Mouse (Mus musculus) neural tube, embryonic 15.5 days (tissue): ENCODE measurements around the gene Tgfbi. TPM values are rescaled to one million over a fixed set of nuclear protein-coding genes. Genes with fewer than 3 reads are reported as not detected.
A peak's percentile ranks its signal among the peaks of the same experiment; 100 is the strongest.

Experiments
- ATAC-seq: fragments of 200-750 bp; cut with Nextera tagmentation; 2 replicates; pipeline ENCODE4 v1.8.0; 2017; ENCODE audit warnings: mild to moderate bottlenecking, moderate TSS enrichment, moderate library complexity; ENCODE audit not compliant: low FRiP score
- H3K27ac ChIP-seq: fragments of 300-500 bp; sonication (generic); replicated peaks from 2 replicates; pipeline ENCODE4 v1.5.1; 2015; ENCODE audit warnings: mild to moderate bottlenecking, inconsistent platforms
- H3K27me3 ChIP-seq: fragments of 300-500 bp; sonication (generic); replicated peaks from 2 replicates; pipeline ENCODE4 v1.6.1; 2015; ENCODE audit warnings: inconsistent platforms
- H3K36me3 ChIP-seq: fragments of 300-500 bp; sonication (generic); 2 replicates; pipeline ENCODE4 v1.6.1; 2015; ENCODE audit warnings: inconsistent platforms
- H3K4me1 ChIP-seq: fragments of 300-500 bp; sonication (generic); 2 replicates; pipeline ENCODE4 v1.6.1; 2015; ENCODE audit warnings: inconsistent platforms
- H3K4me2 ChIP-seq: fragments of 300-500 bp; sonication (generic); 2 replicates; pipeline ENCODE4 v1.6.1; 2015; ENCODE audit warnings: inconsistent platforms, mild to moderate bottlenecking, moderate library complexity
- H3K4me3 ChIP-seq: fragments of 300-500 bp; sonication (generic); replicated peaks from 2 replicates; pipeline ENCODE4 v1.5.1; 2015; ENCODE audit warnings: mild to moderate bottlenecking, inconsistent platforms
- H3K9ac ChIP-seq: fragments of 300-500 bp; sonication (generic); replicated peaks from 2 replicates; pipeline ENCODE4 v1.6.1; 2015; ENCODE audit warnings: mild to moderate bottlenecking, inconsistent platforms
- H3K9me3 ChIP-seq: fragments of 300-500 bp; sonication (generic); replicated peaks from 2 replicates; pipeline ENCODE4 v1.6.1; 2016; ENCODE audit warnings: inconsistent platforms
- WGBS: fragments of 180-500 bp; shearing (Covaris S2); methylation state at CpG from one replicate; pipeline ENCODE4 v1.1.7; 2015; ENCODE audit warnings: mixed read lengths; 5-methylcytosine and 5-hydroxymethylcytosine counted together
- polyA plus RNA-seq: library from polyadenylated mRNA; unstranded; fragments of >200 nt; fragmentation: Nextera tagmentation; extraction: Ambion mirVana; gene quantifications from 2 replicates; pipeline ENCODE4 v1.2.1, GENCODE M21; 2015

The Tgfbi gene
- polyA plus RNA-seq, 1 experiment from 2014 or later: 7.7 TPM

DNA sequence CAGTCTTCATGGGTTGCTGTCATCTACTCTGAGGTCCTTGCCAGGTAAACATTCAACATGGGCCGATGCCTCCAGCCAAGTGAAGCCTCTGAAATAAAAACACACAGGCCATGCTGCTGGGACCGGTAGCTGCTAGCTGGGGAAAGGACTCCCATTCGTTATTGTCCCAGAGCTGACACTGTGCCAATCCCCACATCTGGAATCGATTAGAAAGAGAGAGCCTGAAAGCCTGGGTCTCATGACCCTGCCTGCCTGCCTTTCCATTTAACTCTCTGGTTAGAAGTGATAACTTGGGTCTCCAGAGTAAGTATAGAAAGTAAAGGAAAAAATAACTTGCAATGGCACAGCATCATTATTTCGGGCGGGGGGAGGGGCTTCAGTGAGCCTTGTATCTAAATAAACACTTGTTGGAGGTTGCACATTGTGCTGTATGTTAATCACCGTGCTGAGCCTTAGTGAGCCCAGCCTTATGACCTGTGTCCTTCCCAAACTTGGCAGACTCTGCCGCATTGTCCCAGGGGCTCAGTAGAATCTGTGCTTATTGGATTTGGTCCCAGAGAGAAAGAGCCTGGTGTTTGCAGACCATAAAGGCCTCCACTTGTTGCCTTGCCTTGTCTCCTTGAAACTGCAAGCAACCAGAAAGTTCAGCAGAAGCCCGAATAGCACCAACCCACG lies 9.0 kb upstream of the Tgfbi start:
- 69% methylated on average over 10 of the region's 10 CpGs for WGBS
- no peaks in the 10 kb centered on the region for H3K9me3 ChIP-seq
- H3K27me3 ChIP-seq: no peaks in the 10 kb centered on the region
- 0 out of 2 replicates have a peak overlapping the region, but pooled peaks have one; percentile 4 for H3K27ac ChIP-seq
- no peak overlapping the region for H3K4me3 ChIP-seq
- no peak for ATAC-seq
- no peak overlapping the region for H3K9ac ChIP-seq
- H3K4me1 ChIP-seq: peaks cover 16% of the 10 kb centered on the region
- H3K36me3 ChIP-seq: no peaks in the 10 kb centered on the region
- no peak overlapping the region for H3K4me2 ChIP-seq

DNA sequence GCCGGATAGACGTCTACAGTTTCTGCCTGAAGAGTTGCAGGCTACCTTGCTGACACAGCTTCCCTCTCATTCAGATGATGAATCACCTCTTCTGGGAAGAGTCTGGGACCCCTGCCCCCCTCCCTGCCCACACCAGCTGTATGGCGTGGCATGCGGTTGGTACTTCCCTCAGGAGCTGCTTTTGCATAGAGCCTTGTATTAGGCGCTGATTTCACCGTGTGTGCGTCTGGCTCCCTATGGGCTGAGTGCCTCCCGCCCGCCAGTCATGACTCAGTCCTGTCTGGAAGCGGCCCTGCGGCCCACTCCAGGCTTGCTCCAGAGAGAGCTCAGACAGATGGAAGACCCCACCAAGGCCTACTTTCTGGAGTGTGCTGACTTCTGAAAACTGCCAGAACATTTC lies 8.1 kb upstream of the Tgfbi start:
- no peak overlapping the region for H3K4me3 ChIP-seq
- WGBS: 36% methylated on average over 11 of the region's 11 CpGs
- no peaks in the 10 kb centered on the region for H3K36me3 ChIP-seq
- peaks cover 16% of the 10 kb centered on the region for H3K4me1 ChIP-seq
- no peak overlapping the region for H3K27ac ChIP-seq
- H3K9ac ChIP-seq: no peak overlapping the region
- H3K9me3 ChIP-seq: no peaks in the 10 kb centered on the region
- no peaks in the 10 kb centered on the region for H3K27me3 ChIP-seq
- no peak for ATAC-seq
- H3K4me2 ChIP-seq: no peak overlapping the region

DNA sequence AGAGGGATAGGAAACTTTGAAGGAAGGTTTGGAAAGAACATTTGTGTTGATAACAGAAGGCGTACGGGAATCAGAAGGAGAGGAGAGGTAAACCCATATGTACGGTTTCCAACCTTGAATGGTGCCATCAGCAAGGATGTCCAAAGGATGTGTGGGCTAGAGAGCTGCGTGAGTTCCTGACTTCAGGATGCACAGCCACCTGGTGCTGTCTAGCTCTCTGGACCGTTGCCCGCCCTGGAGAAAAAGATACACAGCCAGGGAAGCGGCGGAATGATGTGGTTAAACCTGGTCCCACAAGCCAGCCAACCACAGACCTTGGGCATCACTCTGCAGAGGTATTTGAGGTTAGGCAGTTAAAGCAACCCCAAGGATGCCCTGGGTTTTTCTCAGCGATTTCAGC lies 3.8 kb upstream of the Tgfbi start:
- no peaks in the 10 kb centered on the region for H3K9me3 ChIP-seq
- H3K4me3 ChIP-seq: no peak overlapping the region
- H3K4me2 ChIP-seq: no peak overlapping the region
- no peak overlapping the region for H3K9ac ChIP-seq
- H3K27ac ChIP-seq: no peak overlapping the region
- H3K36me3 ChIP-seq: no peaks in the 10 kb centered on the region
- H3K4me1 ChIP-seq: peaks cover 27% of the 10 kb centered on the region
- peaks cover 19% of the 10 kb centered on the region for H3K27me3 ChIP-seq
- 85% methylated on average over 9 of the region's 9 CpGs for WGBS
- no peak for ATAC-seq

DNA sequence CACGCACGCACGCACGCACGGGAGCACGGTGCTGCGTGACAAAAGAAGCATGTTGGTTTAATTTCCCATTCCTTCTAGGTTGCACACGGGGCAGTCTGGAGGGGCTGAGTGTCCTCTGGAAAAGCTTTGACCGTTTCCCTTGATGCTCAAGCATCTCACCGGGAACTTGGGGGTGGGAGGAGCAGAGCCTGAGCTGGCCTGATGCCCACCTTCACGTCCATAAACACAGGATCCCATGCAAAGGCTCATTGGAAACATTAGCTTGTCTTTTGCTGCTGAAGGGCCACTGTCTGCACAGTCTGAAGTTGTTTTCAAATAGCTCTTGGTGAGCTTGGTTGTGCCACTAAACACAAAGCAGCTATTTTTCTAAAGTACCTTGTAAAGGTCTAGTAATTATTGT lies 2.6 kb upstream of the Tgfbi start:
- Histone ChIP-seq H3K4me1 (peaks cover 24% of the 10 kb centered on the region), H3K36me3 (no peaks in the 10 kb centered on the region), H3K9ac (no peak overlapping the region), H3K4me3 (no peak overlapping the region), H3K4me2 (no peak overlapping the region), H3K9me3 (no peaks in the 10 kb centered on the region), H3K27ac (no peak overlapping the region), H3K27me3 (peaks cover 25% of the 10 kb centered on the region)
- WGBS: 68% methylated on average over 11 of the region's 11 CpGs
- ATAC-seq: no peak

DNA sequence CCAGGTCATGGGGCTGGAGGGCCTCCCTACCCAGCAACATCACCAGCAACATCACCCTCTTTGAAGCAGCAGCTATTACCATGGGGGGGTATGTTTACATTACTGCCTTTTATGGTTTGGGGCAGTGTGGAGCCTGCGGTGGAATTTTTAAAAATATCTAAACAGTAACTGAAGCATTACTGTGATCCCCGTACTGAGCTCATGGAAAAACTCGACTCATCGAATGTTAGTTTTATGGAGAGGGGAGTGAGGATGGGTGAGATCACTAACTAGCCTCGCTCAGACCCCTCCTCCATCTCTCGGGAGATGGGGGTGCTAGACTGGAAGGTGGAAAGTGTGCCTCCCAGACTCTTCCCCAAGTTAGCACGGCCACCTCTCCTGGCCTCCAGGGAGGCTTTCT lies 2.1 kb upstream of the Tgfbi start:
- no peak overlapping the region for H3K4me3 ChIP-seq
- H3K9ac ChIP-seq: no peak overlapping the region
- H3K9me3 ChIP-seq: no peaks in the 10 kb centered on the region
- peaks cover 25% of the 10 kb centered on the region for H3K27me3 ChIP-seq
- no peak for ATAC-seq
- H3K4me2 ChIP-seq: no peak overlapping the region
- no peak overlapping the region for H3K27ac ChIP-seq
- H3K4me1 ChIP-seq: peaks cover 28% of the 10 kb centered on the region
- 62% methylated on average over 7 of the region's 7 CpGs for WGBS
- no peaks in the 10 kb centered on the region for H3K36me3 ChIP-seq

DNA sequence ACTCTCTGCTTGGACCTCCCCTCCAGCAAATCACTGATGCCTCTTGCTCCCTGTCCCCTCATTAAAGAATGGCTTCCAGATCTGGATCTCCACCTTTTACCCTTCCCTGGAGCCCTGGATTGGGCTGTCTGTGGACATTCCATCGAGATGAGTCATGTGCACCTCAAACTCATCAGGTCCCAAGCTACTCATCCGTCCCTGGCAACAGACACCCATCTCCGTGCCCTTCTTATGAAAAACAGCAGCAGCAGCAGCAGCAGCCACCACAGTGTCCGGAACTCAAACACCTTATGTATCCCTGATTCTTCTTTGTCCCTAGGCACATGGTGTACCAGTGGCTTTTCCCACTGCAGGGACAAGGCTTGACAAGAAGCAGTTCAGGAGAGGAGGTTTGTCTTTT lies 1.5 kb upstream of the Tgfbi start:
- H3K36me3 ChIP-seq: no peaks in the 10 kb centered on the region
- H3K27me3 ChIP-seq: peaks cover 25% of the 10 kb centered on the region
- ATAC-seq: no peak
- WGBS: 84% methylated on average over 4 of the region's 4 CpGs
- H3K4me1 ChIP-seq: peaks cover 34% of the 10 kb centered on the region
- no peak overlapping the region for H3K4me2 ChIP-seq
- no peak overlapping the region for H3K4me3 ChIP-seq
- no peak overlapping the region for H3K9ac ChIP-seq
- no peak overlapping the region for H3K27ac ChIP-seq
- H3K9me3 ChIP-seq: no peaks in the 10 kb centered on the region

DNA sequence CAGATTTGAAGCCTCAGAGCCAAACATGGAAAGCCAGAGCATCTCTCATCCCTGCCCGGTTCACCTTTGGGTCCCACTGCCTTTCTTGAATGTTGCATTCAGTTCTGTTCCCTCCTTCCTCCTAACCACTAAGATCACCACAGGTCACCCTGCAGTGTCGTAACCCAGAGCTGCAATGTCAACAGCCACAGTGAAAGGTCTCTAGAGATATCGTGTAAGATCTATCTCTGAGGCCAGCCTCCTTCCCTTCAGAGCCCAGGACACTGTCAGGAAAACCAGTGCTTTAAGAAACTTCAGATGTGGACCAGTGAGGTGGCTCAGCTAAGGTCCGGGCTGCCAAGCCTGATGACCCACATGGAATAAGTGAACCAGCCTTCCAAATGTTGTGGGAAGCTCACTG lies 1.8 kb downstream of the Tgfbi start:
- Histone ChIP-seq H3K27ac (no peak overlapping the region), H3K36me3 (no peaks in the 10 kb centered on the region), H3K4me2 (no peak overlapping the region), H3K9ac (no peak overlapping the region), H3K27me3 (peaks cover 25% of the 10 kb centered on the region), H3K4me1 (peaks cover 49% of the 10 kb centered on the region), H3K9me3 (no peaks in the 10 kb centered on the region), H3K4me3 (no peak overlapping the region)
- no peak for ATAC-seq
- WGBS: 72% methylated on average over 4 of the region's 4 CpGs

DNA sequence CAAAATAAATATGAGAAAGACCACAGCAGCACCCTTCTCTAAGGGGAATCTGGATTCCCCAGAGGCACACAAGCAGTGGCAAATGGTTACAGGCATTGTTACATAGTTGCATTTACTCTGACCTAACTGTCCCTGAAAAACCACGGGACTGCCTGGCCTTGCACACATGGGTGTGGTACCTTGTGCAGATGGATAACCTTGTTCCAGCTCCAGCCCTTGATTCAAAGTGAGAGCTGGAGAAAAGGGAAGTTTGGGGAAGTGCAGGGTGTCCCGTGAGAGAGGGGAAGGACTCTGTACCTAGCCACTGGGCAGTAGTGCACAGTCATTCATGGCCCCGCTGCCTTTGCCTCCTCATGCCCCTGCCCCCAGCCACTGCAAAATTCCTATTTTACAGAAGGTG lies 2.4 kb downstream of the Tgfbi start:
- H3K4me2 ChIP-seq: no peak overlapping the region
- H3K9ac ChIP-seq: no peak overlapping the region
- no peak overlapping the region for H3K4me3 ChIP-seq
- no peak overlapping the region for H3K27ac ChIP-seq
- no peak for ATAC-seq
- no peaks in the 10 kb centered on the region for H3K9me3 ChIP-seq
- 61% methylated on average over 3 of the region's 3 CpGs for WGBS
- peaks cover 25% of the 10 kb centered on the region for H3K27me3 ChIP-seq
- no peaks in the 10 kb centered on the region for H3K36me3 ChIP-seq
- H3K4me1 ChIP-seq: peaks cover 48% of the 10 kb centered on the region

DNA sequence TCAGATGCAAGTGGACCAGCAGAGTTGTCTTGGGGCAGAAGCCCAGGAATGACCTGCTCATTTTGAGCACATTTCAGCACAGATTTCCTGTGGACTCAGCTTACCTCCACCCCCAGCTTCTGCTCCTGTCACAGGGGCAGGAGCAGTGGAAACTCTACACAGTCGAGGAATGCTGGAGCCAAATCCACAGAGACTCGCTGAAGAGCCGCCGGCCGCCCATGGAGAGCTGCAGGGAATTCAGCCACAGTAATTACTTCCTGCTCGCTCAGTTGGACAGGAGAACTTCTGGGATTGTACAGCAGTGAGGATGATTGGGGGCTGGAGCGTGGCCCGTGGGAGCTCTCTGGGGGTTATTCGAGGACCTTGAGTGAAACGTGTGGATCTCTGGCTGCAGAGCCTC lies 3.0 kb downstream of the Tgfbi start:
- no peak for ATAC-seq

DNA sequence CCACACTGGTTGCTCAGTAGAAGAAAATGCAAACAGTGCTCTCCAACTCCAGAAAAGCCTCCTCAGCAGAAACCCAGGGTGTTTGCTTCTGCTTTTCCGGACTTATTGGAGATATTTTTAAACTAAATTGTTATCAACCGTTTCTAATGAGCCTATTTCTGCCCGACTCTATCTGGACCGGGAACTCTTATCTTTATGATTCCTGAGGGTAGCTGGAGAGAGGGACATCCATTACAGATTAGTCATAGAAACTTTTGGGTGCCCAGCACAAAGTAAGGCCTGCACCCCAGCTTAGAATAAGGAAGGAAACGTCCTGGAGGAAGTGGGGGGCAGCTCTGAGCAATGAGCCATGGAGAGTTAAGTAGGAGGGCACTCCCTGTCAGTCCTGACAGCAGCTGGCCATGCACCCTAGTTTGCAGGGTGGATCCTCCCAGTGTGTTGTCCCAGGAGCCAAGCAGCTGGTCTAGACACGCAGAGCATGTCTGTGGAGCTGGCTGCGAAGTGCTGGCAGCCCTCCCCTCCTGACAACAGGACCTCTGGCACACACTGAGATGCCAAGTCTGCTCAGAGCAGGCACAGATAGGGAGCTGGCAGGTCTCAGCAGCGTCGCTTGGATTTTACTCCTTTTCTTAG lies 4.2 kb downstream of the Tgfbi start:
- 59% methylated on average over 9 of the region's 9 CpGs for whole genome bisulfite sequencing
- H3K4me1 ChIP-seq: peaks cover 41% of the 10 kb centered on the region
- H3K27me3 ChIP-seq: peaks cover 15% of the 10 kb centered on the region
- no peak for ATAC-seq
- H3K9ac ChIP-seq: no peak overlapping the region
- H3K36me3 ChIP-seq: no peaks in the 10 kb centered on the region
- H3K4me3 ChIP-seq: no peak overlapping the region
- H3K27ac ChIP-seq: no peak overlapping the region
- no peak overlapping the region for H3K4me2 ChIP-seq
- no peaks in the 10 kb centered on the region for H3K9me3 ChIP-seq

More for the DNA sequence above, 3.0 kb downstream of the Tgfbi start:
- Histone ChIP-seq H3K4me1 (peaks cover 46% of the 10 kb centered on the region), H3K36me3 (no peaks in the 10 kb centered on the region), H3K27me3 (peaks cover 25% of the 10 kb centered on the region), H3K9ac (no peak overlapping the region), H3K27ac (0 out of 2 replicates have a peak overlapping the region, but pooled peaks have one; percentile 3), H3K4me3 (no peak overlapping the region), H3K4me2 (no peak overlapping the region; the same call in 1 of the 2 replicates), H3K9me3 (no peaks in the 10 kb centered on the region)
- whole genome bisulfite sequencing: 13% methylated on average over 10 of the region's 10 CpGs

DNA sequence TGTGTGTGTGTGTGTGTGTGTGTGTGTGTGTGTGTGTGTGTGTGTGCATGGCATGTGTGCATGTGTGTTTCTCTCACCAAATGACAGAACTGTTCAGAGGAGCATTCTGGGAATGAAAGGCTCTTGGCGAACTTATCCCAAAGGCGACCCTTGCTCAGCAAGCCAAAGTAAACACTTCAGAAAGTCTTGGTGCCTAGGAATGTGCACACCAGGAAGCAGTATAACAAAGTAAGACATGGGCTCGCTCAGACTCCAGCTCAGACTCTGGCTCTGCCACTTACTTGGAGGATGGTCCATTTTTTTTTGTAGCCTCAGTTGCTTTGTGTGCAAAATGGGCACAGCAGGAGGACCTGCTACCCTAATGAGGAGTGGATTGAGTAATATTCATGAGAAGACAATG lies 5.4 kb downstream of the Tgfbi start:
- no peak overlapping the region for H3K4me3 ChIP-seq
- peaks cover 6% of the 10 kb centered on the region; the same call in 1 of the 2 replicates for H3K27me3 ChIP-seq
- no peak overlapping the region for H3K9ac ChIP-seq
- no peak overlapping the region for H3K4me2 ChIP-seq
- H3K36me3 ChIP-seq: no peaks in the 10 kb centered on the region
- no peak overlapping the region for H3K27ac ChIP-seq
- H3K4me1 ChIP-seq: peaks cover 30% of the 10 kb centered on the region
- 85% methylated on average over 3 of the region's 3 CpGs for WGBS
- H3K9me3 ChIP-seq: no peaks in the 10 kb centered on the region
- ATAC-seq: no peak

DNA sequence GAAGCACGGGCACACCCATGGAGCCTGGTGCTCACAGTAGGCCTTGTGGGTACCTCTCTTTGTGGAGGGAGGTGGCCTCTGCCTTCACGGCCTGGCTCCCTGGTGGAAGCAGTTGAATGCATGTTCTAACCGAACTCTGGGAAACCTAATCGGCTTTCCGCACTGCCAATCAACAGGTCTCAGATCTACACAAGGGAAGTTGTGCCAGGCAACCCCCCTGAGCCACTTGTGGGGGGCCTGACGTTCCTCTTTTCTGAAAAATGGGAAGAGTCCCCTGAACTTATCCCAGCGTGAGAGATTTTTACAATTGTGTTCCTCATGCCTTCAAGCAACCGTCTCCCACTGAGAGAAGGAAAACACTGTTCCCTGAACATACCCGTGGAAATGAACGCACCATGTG lies 5.9 kb downstream of the Tgfbi start:
- Histone ChIP-seq H3K36me3 (no peaks in the 10 kb centered on the region), H3K27me3 (peaks cover 6% of the 10 kb centered on the region; the same call in 1 of the 2 replicates), H3K9ac (no peak overlapping the region), H3K4me3 (no peak overlapping the region), H3K4me1 (peaks cover 27% of the 10 kb centered on the region), H3K4me2 (no peak overlapping the region), H3K9me3 (no peaks in the 10 kb centered on the region), H3K27ac (no peak overlapping the region)
- ATAC-seq: no peak
- WGBS: 70% methylated on average over 10 of the region's 10 CpGs
